Mouse (Mus musculus) spleen, adult 2 months (tissue): ENCODE measurements around the gene Osbp2.

Source experiments
- CTCF ChIP-seq: fragments of 200-500 bp; IDR thresholded peaks from 2 replicates; pipeline ENCODE4 v1.5.1; 2011; ENCODE audit warnings: mild to moderate bottlenecking, inconsistent platforms; ENCODE audit not compliant: insufficient read depth, insufficient read length, insufficient replicate concordance; ENCODE audit errors: extremely low read depth
- POLR2A ChIP-seq: fragments of 200-500 bp; IDR thresholded peaks from 2 replicates; pipeline ENCODE4 v1.6.1; 2011; ENCODE audit warnings: low read depth, low read length, inconsistent platforms

DNA sequence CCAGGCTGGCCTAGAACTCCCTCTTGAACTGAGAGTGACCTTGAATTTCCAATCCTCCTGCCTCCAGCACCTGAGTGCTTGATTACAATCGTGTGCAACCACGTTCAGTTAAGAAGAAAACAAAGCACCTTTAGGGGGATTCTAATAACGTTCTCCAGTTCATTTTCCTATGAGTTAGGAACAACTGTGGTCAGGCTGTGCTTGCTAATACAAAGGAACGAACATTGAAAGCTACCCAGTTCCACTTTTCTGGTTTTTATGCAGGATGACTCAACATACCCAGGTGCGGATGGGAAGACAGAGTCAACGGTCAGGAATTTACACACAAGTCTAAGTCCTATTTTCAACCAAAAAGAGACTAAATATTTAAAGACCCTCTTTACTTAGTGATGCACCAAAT is 30.3 kb upstream of the Osbp2 start:
- no peak for TF ChIP-seq POLR2A
- no peak for TF ChIP-seq CTCF
